Mouse (Mus musculus): Measurements from ENCODE around the gene Lef1. TPM values are rescaled to one million over a fixed set of nuclear protein-coding genes. Genes with fewer than 3 reads are reported as not detected.

Lef1 gene
- total and polyA plus RNA-seq, 3 experiments, result 0.18 to 0.54 TPM; not detected in 1

- Histone ChIP-seq H3K9ac (ENCODE audit: control insufficient read depth, low read depth, low read length, poor library complexity, severe bottlenecking) (no peak overlapping the region), H3K27me3 (ENCODE audit: control insufficient read depth in 1 of 2, insufficient read depth in 2 of 2, low read length in 2 of 2) (no peaks in the 10 kb centered on the region), H3K9me3 (replicated peaks; ENCODE audit: insufficient read depth, low read length) (no peaks in the 10 kb centered on the region), H3K79me2 (ENCODE audit: control insufficient read depth, insufficient read depth, low read length, poor library complexity) (no peaks in the 10 kb centered on the region), H3K4me3 (ENCODE audit: control insufficient read depth in 1 of 2, insufficient read depth in 1 of 2, low read depth in 2 of 2, low read length in 2 of 2) (no peak overlapping the region), H3K4me1 (ENCODE audit: control insufficient read depth in 1 of 2, insufficient read depth in 2 of 2, low read length in 2 of 2) (no peaks in the 10 kb centered on the region), H3K36me3 (ENCODE audit: control insufficient read depth in 1 of 2, insufficient read depth in 2 of 2, low read length in 2 of 2) (no peaks in the 10 kb centered on the region), H3K27ac (ENCODE audit: control insufficient read depth, low read depth, low read length) (no peak overlapping the region)
- no peak for DNase-seq (ENCODE audit: low read depth, low spot score)
- TF ChIP-seq MAFK (IDR thresholded peaks at IDR 0.05; ENCODE audit: borderline replicate concordance, low read depth, low read length) (no peak), SIN3A (IDR thresholded peaks at IDR 0.05; ENCODE audit: low read length) (no peak), JUND (IDR thresholded peaks at IDR 0.05; ENCODE audit: low read depth, low read length) (no peak), NELFE (IDR thresholded peaks at IDR 0.05; ENCODE audit: low read depth, low read length) (no peak), CTCF (IDR thresholded peaks at IDR 0.05 in 2 of 3, conservative IDR thresholded peaks at IDR 0.05 in 1 of 3; ENCODE audit: control insufficient read depth in 1 of 3, insufficient read depth in 1 of 3, low read depth in 2 of 3, low read length in 3 of 3, poor library complexity in 1 of 3, severe bottlenecking in 1 of 3) (no peak), GATA1 (IDR thresholded peaks at IDR 0.05; ENCODE audit: low read depth, low read length) (no peak), GABPA (IDR thresholded peaks at IDR 0.05; ENCODE audit: low read depth, low read length) (no peak), USF1 (IDR thresholded peaks at IDR 0.05; ENCODE audit: low read depth, low read length) (no peak), ZC3H11A (IDR thresholded peaks at IDR 0.05; ENCODE audit: low read depth, low read length) (no peak), ZMIZ1 (IDR thresholded peaks at IDR 0.05; ENCODE audit: low read depth, low read length) (no peak), TCF12 (IDR thresholded peaks at IDR 0.05; ENCODE audit: low read depth, low read length) (no peak), RCOR1 (IDR thresholded peaks at IDR 0.05; ENCODE audit: low read depth, low read length) (no peak), ETS1 (IDR thresholded peaks at IDR 0.05; ENCODE audit: low read depth, low read length) (no peak), POLR2A (IDR thresholded peaks at IDR 0.05; ENCODE audit: control insufficient read depth in 1 of 2, insufficient read depth in 1 of 2, low read depth in 1 of 2, low read length in 2 of 2, poor library complexity in 1 of 2) (no peak)
These were observed 8.0 kb upstream of the Lef1 start for GRCm38 (mm10) chr3:131102191-131102774.

GRCm38 (mm10) chr3:131105362-131105761 is 4.9 kb upstream of the Lef1 start:
- Histone ChIP-seq H3K9me3 (replicated peaks; ENCODE audit: insufficient read depth, low read length) (no peaks in the 10 kb centered on the region), H3K27ac (ENCODE audit: control insufficient read depth, low read depth, low read length) (no peak overlapping the region), H3K36me3 (ENCODE audit: control insufficient read depth in 1 of 2, insufficient read depth in 2 of 2, low read length in 2 of 2) (no peaks in the 10 kb centered on the region), H3K4me3 (ENCODE audit: control insufficient read depth in 1 of 2, insufficient read depth in 1 of 2, low read depth in 2 of 2, low read length in 2 of 2) (no peak overlapping the region), H3K27me3 (ENCODE audit: control insufficient read depth in 1 of 2, insufficient read depth in 2 of 2, low read length in 2 of 2) (no peaks in the 10 kb centered on the region), H3K4me1 (ENCODE audit: control insufficient read depth in 1 of 2, insufficient read depth in 2 of 2, low read length in 2 of 2) (no peaks in the 10 kb centered on the region), H3K9ac (ENCODE audit: control insufficient read depth, low read depth, low read length, poor library complexity, severe bottlenecking) (no peak overlapping the region), H3K79me2 (ENCODE audit: control insufficient read depth, insufficient read depth, low read length, poor library complexity) (no peaks in the 10 kb centered on the region)
- TF ChIP-seq SMC3 (IDR thresholded peaks at IDR 0.05; ENCODE audit: low read depth, low read length) (no peak), TCF12 (IDR thresholded peaks at IDR 0.05; ENCODE audit: low read depth, low read length) (no peak), POLR2AphosphoS5 (IDR thresholded peaks at IDR 0.05; ENCODE audit: borderline replicate concordance, low read depth, low read length) (no peak), MYB (IDR thresholded peaks at IDR 0.05; ENCODE audit: low read depth, low read length) (no peak), MEF2A (IDR thresholded peaks at IDR 0.05; ENCODE audit: extremely low read depth, insufficient replicate concordance, low read depth, low read length, poor library complexity, severe bottlenecking) (no peak), NRF1 (IDR thresholded peaks at IDR 0.05; ENCODE audit: insufficient read depth, low read depth, low read length, poor library complexity, severe bottlenecking) (no peak), POLR2AphosphoS2 (IDR thresholded peaks at IDR 0.05; ENCODE audit: low read length) (no peak), CHD1 (IDR thresholded peaks at IDR 0.05; ENCODE audit: low read depth, low read length) (no peak), TAL1 (IDR thresholded peaks at IDR 0.05; ENCODE audit: low read length) (no peak), RAD21 (IDR thresholded peaks at IDR 0.05; ENCODE audit: low read depth, low read length) (no peak), MAZ (IDR thresholded peaks at IDR 0.05; ENCODE audit: low read depth, low read length) (no peak), CHD2 (IDR thresholded peaks at IDR 0.05; ENCODE audit: low read length) (no peak), KAT2A (conservative IDR thresholded peaks at IDR 0.05; ENCODE audit: low read depth, low read length) (no peak), UBTF (IDR thresholded peaks at IDR 0.05; ENCODE audit: borderline replicate concordance, insufficient read depth, low read depth, low read length) (no peak)
- DNase-seq (ENCODE audit: low read depth, low spot score), result no peak

Data from MEL (cell line).